Mouse (Mus musculus): Measurements from ENCODE around the gene Lsp1. TPM values are rescaled to one million over a fixed set of nuclear protein-coding genes. Genes with fewer than 3 reads are reported as not detected.

The Lsp1 gene
- polyA plus RNA-seq, 1 experiment from 2014 or later = 6.3 TPM

DNA sequence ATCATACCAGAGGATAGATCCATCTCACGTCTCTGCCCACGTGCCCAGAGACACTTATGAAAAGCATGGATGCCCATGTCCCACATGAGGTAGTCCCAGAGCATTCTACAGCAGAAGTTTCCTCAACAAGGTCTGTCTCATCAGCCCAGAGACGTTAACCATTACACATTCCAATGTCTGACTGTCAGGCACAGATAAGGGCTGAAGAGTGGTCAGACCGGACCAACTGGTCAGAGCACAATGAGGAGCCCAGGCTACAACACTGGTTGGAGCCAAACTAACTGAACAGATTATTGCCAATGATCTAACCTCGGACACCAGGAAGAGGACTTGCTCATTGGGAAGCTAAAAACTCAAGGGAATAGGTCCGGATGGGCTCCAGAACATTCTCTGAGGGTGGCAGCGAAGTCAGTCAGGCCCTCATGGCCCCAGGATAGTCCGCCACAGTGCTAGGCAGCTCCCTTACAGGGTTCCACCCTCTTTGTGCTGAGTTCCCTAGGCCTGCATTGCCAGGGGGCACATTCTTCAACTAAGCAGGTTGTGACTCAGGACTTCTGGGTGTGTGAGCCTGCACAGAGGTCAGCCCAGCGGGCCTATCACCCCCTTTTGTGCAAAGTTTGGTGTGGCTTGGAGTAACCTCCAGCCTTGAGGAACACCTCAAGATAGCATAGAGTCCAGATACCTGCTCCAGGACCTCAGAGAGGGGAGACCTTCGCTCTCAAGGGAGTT lies 26.3 kb upstream of the Lsp1 start, which contains the start of gene Syt8:
Gene Syt8 (plus strand): TSS at position 714 of the 729 bp plus-strand sequence.
- Histone ChIP-seq H3K9me3 (no peaks in the 10 kb centered on the region), H3K27ac (no peak within 1 kb of the TSS), H3K4me1 (peaks cover 10% of the 10 kb centered on the region), H3K4me3 (replicated peaks) (no peak within 1 kb of the TSS), H3K27me3 (peaks cover 12% of the 10 kb centered on the region; the same call in 1 of the 2 replicates), H3K4me2 (no peak within 1 kb of the TSS), H3K9ac (no peak within 1 kb of the TSS), H3K36me3 (replicated peaks) (no peaks in the 10 kb centered on the region)
- WGBS = 84% methylated on average over 10 of the region's 10 CpGs
- ATAC-seq (ENCODE audit: low FRiP score) = no peak

- ATAC-seq (ENCODE audit: low FRiP score) = no peak
- Histone ChIP-seq H3K4me2 (no peak overlapping the region), H3K9ac (no peak overlapping the region), H3K27ac (no peak overlapping the region), H3K4me1 (peaks cover 3% of the 10 kb centered on the region; the same call in 1 of the 2 replicates), H3K9me3 (no peaks in the 10 kb centered on the region), H3K27me3 (peaks cover 9% of the 10 kb centered on the region; the same call in 1 of the 2 replicates), H3K36me3 (replicated peaks) (no peaks in the 10 kb centered on the region), H3K4me3 (replicated peaks) (no peak overlapping the region)
- 23% methylated on average over 4 of the region's 4 CpGs for WGBS
These were observed 25.1 kb upstream of the Lsp1 start for GRCm38 (mm10) chr7:142435524-142435923.

- no peaks in the 10 kb centered on the region for H3K9me3 ChIP-seq
- 79% methylated on average over 5 of the region's 5 CpGs for WGBS
These were observed 23.3 kb upstream of the Lsp1 start for GRCm38 (mm10) chr7:142437324-142437723.

DNA sequence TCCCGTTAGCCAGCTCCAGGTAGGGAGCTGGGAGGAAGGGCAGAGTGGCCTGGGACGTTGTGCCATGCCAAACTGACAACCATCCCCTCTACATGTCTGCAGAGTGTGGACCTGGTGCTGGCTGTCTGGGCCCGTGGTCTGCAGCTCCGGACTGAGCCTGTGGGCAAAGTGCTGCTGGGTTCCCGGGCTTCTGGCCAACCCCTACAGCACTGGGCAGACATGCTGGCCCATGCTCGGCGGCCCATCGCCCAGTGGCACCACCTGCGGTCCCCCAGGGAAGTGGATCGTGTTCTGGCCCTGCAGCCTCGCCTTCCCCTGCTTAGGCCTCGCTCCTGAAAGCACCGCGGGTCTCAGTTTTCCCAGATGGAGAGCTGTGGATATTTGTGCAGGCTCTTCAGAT lies 20.6 kb upstream of the Lsp1 start:
- WGBS = 89% methylated on average over 14 of the region's 14 CpGs
- H3K9me3 ChIP-seq = no peaks in the 10 kb centered on the region
- H3K27me3 ChIP-seq = peaks cover 2% of the 10 kb centered on the region; the same call in 1 of the 2 replicates

More at GRCm38 (mm10) chr7:142437324-142437723, 23.3 kb upstream of the Lsp1 start:
- Histone ChIP-seq H3K4me1 (peaks cover 4% of the 10 kb centered on the region; the same call in 1 of the 2 replicates), H3K4me2 (no peak overlapping the region), H3K27ac (no peak overlapping the region), H3K27me3 (peaks cover 9% of the 10 kb centered on the region; the same call in 1 of the 2 replicates), H3K9ac (no peak overlapping the region), H3K4me3 (replicated peaks) (no peak overlapping the region), H3K36me3 (replicated peaks) (no peaks in the 10 kb centered on the region)
- ATAC-seq (ENCODE audit: low FRiP score) = no peak

DNA sequence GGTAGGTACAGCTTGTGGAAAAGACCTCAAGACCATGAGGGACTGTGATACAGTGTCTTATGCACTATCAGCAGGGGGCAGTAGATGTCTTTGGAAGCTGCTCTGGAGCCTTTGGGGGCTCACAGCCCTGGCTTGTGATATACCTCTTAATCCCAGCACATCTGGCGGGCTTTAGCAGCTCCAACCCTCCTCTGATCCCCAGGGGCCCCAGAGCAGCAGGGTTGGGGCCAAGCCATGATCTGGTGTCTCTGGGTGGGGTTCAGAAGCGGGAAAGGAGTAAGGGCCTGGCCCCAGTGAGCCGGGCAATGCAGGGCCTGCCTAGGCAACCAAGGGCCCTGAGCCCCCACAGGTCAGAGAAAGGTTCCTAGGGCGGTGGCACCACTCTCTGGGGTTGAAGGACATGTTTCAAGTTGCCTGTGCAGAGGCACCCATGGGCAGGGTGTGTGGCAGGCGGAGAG lies 19.9 kb upstream of the Lsp1 start:
- Histone ChIP-seq H3K27me3 (no peaks in the 10 kb centered on the region), H3K9ac (no peak overlapping the region), H3K4me2 (no peak overlapping the region), H3K9me3 (no peaks in the 10 kb centered on the region), H3K27ac (no peak overlapping the region), H3K4me1 (peaks cover 4% of the 10 kb centered on the region; the same call in 1 of the 2 replicates), H3K36me3 (replicated peaks) (no peaks in the 10 kb centered on the region), H3K4me3 (replicated peaks) (no peak overlapping the region)
- WGBS = 60% methylated on average over 5 of the region's 5 CpGs
- ATAC-seq (ENCODE audit: low FRiP score) = peak; percentile 61; the same call in 1 of the 2 replicates

More for the DNA sequence above, 20.6 kb upstream of the Lsp1 start:
- H3K4me3 ChIP-seq (replicated peaks) = no peak overlapping the region
- H3K4me1 ChIP-seq = peaks cover 4% of the 10 kb centered on the region; the same call in 1 of the 2 replicates
- H3K27ac ChIP-seq = no peak overlapping the region
- H3K9ac ChIP-seq = no peak overlapping the region
- ATAC-seq (ENCODE audit: low FRiP score) = no peak
- H3K4me2 ChIP-seq = no peak overlapping the region
- H3K36me3 ChIP-seq (replicated peaks) = no peaks in the 10 kb centered on the region

GRCm38 (mm10) chr7:142441585-142441984 lies 19.0 kb upstream of the Lsp1 start, which contains the start of gene Tnni2:
TSS of gene Tnni2 (plus strand) at chr7:142441808.
- Histone ChIP-seq H3K4me1 (peaks cover 4% of the 10 kb centered on the region; the same call in 1 of the 2 replicates), H3K9ac (no peak within 1 kb of the TSS), H3K4me3 (replicated peaks) (no peak within 1 kb of the TSS), H3K36me3 (replicated peaks) (no peaks in the 10 kb centered on the region), H3K4me2 (no peak within 1 kb of the TSS), H3K27me3 (no peaks in the 10 kb centered on the region), H3K27ac (no peak within 1 kb of the TSS), H3K9me3 (no peaks in the 10 kb centered on the region)
- ATAC-seq (ENCODE audit: low FRiP score) = no peak
- 81% methylated on average over 9 of the region's 9 CpGs for WGBS

GRCm38 (mm10) chr7:142442081-142442907 lies 18.3 kb upstream of the Lsp1 start:
- 86% methylated on average over 9 of the region's 9 CpGs for WGBS
- Histone ChIP-seq H3K4me1 (peaks cover 4% of the 10 kb centered on the region; the same call in 1 of the 2 replicates), H3K4me2 (no peak overlapping the region), H3K27ac (no peak overlapping the region), H3K36me3 (replicated peaks) (no peaks in the 10 kb centered on the region), H3K9ac (no peak overlapping the region), H3K9me3 (no peaks in the 10 kb centered on the region), H3K27me3 (no peaks in the 10 kb centered on the region), H3K4me3 (replicated peaks) (no peak overlapping the region)
- ATAC-seq (ENCODE audit: low FRiP score) = no peak

GRCm38 (mm10) chr7:142442908-142443420 lies 17.6 kb upstream of the Lsp1 start:
- no peak for ATAC-seq (ENCODE audit: low FRiP score)
- Histone ChIP-seq H3K4me1 (peaks cover 4% of the 10 kb centered on the region; the same call in 1 of the 2 replicates), H3K36me3 (replicated peaks) (no peaks in the 10 kb centered on the region), H3K27ac (no peak overlapping the region), H3K4me2 (no peak overlapping the region), H3K27me3 (no peaks in the 10 kb centered on the region), H3K4me3 (replicated peaks) (no peak overlapping the region), H3K9ac (no peak overlapping the region), H3K9me3 (no peaks in the 10 kb centered on the region)
- WGBS = 88% methylated on average over 7 of the region's 7 CpGs

GRCm38 (mm10) chr7:142443474-142443873 lies 17.1 kb upstream of the Lsp1 start:
- no peak overlapping the region for H3K4me3 ChIP-seq (replicated peaks)
- H3K27me3 ChIP-seq = no peaks in the 10 kb centered on the region
- no peaks in the 10 kb centered on the region for H3K36me3 ChIP-seq (replicated peaks)
- H3K4me2 ChIP-seq = no peak overlapping the region
- ATAC-seq (ENCODE audit: low FRiP score) = no peak
- H3K27ac ChIP-seq = no peak overlapping the region
- no peak overlapping the region for H3K9ac ChIP-seq
- WGBS = 88% methylated on average over 5 of the region's 5 CpGs
- H3K4me1 ChIP-seq = peaks cover 4% of the 10 kb centered on the region; the same call in 1 of the 2 replicates
- no peaks in the 10 kb centered on the region for H3K9me3 ChIP-seq

- no peaks in the 10 kb centered on the region for H3K36me3 ChIP-seq (replicated peaks)
- no peak overlapping the region for H3K9ac ChIP-seq
- no peak overlapping the region for H3K4me2 ChIP-seq
- ATAC-seq (ENCODE audit: low FRiP score) = no peak
- H3K27ac ChIP-seq = no peak overlapping the region
- peaks cover 4% of the 10 kb centered on the region; the same call in 1 of the 2 replicates for H3K4me1 ChIP-seq
- WGBS = 91% methylated on average over 6 of the region's 6 CpGs
- H3K4me3 ChIP-seq (replicated peaks) = no peak overlapping the region
- H3K9me3 ChIP-seq = no peaks in the 10 kb centered on the region
- no peaks in the 10 kb centered on the region for H3K27me3 ChIP-seq
These were observed 16.4 kb upstream of the Lsp1 start for GRCm38 (mm10) chr7:142444171-142444570.

- WGBS = 88% methylated on average over 6 of the region's 6 CpGs
- Histone ChIP-seq H3K4me1 (peaks cover 4% of the 10 kb centered on the region; the same call in 1 of the 2 replicates), H3K27ac (no peak overlapping the region), H3K4me2 (no peak overlapping the region), H3K9me3 (no peaks in the 10 kb centered on the region), H3K9ac (no peak overlapping the region), H3K4me3 (replicated peaks) (no peak overlapping the region), H3K36me3 (replicated peaks) (no peaks in the 10 kb centered on the region), H3K27me3 (no peaks in the 10 kb centered on the region)
- ATAC-seq (ENCODE audit: low FRiP score) = no peak
These were observed 15.3 kb upstream of the Lsp1 start for GRCm38 (mm10) chr7:142445324-142445723.

DNA sequence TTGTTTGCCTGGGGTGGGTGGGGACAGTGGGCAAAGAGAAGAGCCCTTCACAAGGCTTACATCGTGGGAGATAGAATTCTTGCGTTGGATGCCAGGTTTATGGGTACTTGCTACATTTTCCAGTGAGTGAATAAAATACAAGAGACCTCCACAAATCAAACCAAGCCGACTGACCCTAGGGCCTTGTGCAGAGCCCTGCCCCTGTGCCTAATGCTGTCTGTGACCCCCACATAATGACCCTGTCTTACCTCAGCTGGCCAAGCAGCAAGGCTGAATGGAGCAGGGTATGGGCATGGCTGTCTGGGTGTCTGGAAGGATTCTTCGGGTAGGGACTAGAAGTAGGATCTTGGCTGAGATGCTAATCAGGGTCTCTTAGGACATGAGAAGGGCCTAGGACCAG lies 14.3 kb upstream of the Lsp1 start:
- 90% methylated on average over 4 of the region's 4 CpGs for WGBS
- H3K27ac ChIP-seq = no peak overlapping the region
- no peak for ATAC-seq (ENCODE audit: low FRiP score)

More for the DNA sequence above, 14.3 kb upstream of the Lsp1 start:
- Histone ChIP-seq H3K9me3 (no peaks in the 10 kb centered on the region), H3K4me1 (no peaks in the 10 kb centered on the region), H3K27me3 (no peaks in the 10 kb centered on the region), H3K36me3 (replicated peaks) (no peaks in the 10 kb centered on the region), H3K4me3 (replicated peaks) (no peak overlapping the region), H3K9ac (no peak overlapping the region), H3K4me2 (no peak overlapping the region)
